In genomic region chr13:76929152-76929551, GRCm38 (mm10) we compare ENCODE assay signal across 25 mouse cellular contexts.
"Had no signal": no experiment of that assay in that cellular context is flagged by ENCODE, and none has a peak within 500 bp of the region (broad histone marks: within the 10 kb centered on the region; RNA-seq: fewer than 3 reads in every experiment).

No protein-coding gene starts in this region.

- ATAC-seq: hindbrain, postnatal 0 days; intestine, embryonic 16.5 days; liver, embryonic 12.5 days had no signal

- DNase-seq: gastrocnemius, postnatal 14 days; gastrocnemius, postnatal 36 days; heart, adult 18-20 months; heart, postnatal 10 days; heart, postnatal 4 days; kidney, adult 11 months; kidney, adult 2 months; kidney, adult 9 months; kidney, postnatal 14 days; kidney, postnatal 36 days; layer of hippocampus, adult 9-11 months; layer of hippocampus, postnatal 36 days; left cerebral cortex, postnatal 4 days had no signal

- H3K9ac ChIP-seq: heart, embryonic 12.5 days; hindbrain, embryonic 13.5 days; hindbrain, embryonic 15.5 days; kidney, embryonic 15.5 days; limb, embryonic 13.5 days; limb, embryonic 15.5 days; liver, embryonic 12.5 days; liver, embryonic 14.5 days had no signal

- H3K4me3 ChIP-seq: heart, embryonic 10.5 days; heart, embryonic 12.5 days; hindbrain, embryonic 13.5 days; hindbrain, embryonic 15.5 days; kidney, embryonic 15.5 days; limb, embryonic 13.5 days; limb, embryonic 15.5 days; liver, embryonic 12.5 days had no signal

- H3K27ac ChIP-seq: heart, embryonic 10.5 days; hindbrain, embryonic 13.5 days; hindbrain, embryonic 15.5 days; hindbrain, postnatal 0 days; kidney, embryonic 15.5 days; kidney, postnatal 0 days; limb, embryonic 13.5 days; limb, embryonic 15.5 days; liver, embryonic 12.5 days; liver, embryonic 14.5 days had no signal

- H3K9me3 ChIP-seq: heart, embryonic 10.5 days; heart, embryonic 12.5 days; hindbrain, embryonic 13.5 days; hindbrain, embryonic 15.5 days; kidney, embryonic 15.5 days; limb, embryonic 13.5 days; limb, embryonic 15.5 days; liver, embryonic 12.5 days had no signal

- H3K27me3 ChIP-seq: heart, embryonic 12.5 days; hindbrain, embryonic 13.5 days; hindbrain, embryonic 15.5 days; kidney, embryonic 15.5 days; limb, embryonic 13.5 days; limb, embryonic 15.5 days; liver, embryonic 12.5 days had no signal

- H3K4me1 ChIP-seq: heart, embryonic 10.5 days; hindbrain, embryonic 13.5 days; hindbrain, embryonic 15.5 days; kidney, embryonic 15.5 days; limb, embryonic 15.5 days; liver, embryonic 12.5 days had no signal

- H3K36me3 ChIP-seq: heart, embryonic 10.5 days; heart, embryonic 12.5 days; hindbrain, embryonic 13.5 days; hindbrain, embryonic 15.5 days; kidney, embryonic 15.5 days; limb, embryonic 13.5 days; limb, embryonic 15.5 days; liver, embryonic 12.5 days had no signal
